Mouse (Mus musculus) brain, embryonic 14.5 days (tissue): ENCODE measurements around the gene Oard1.

Experiments used
- CTCF ChIP-seq: fragments of 200-500 bp; IDR thresholded peaks from 2 replicates; pipeline ENCODE4 v1.5.1; 2012; ENCODE audit warnings: inconsistent platforms, mild to moderate bottlenecking, moderate library complexity, borderline replicate concordance; ENCODE audit not compliant: insufficient read depth, insufficient read length; ENCODE audit errors: extremely low read depth
- POLR2A ChIP-seq: fragments of 200-500 bp; IDR thresholded peaks from 2 replicates; pipeline ENCODE4 v1.6.1; 2012; ENCODE audit warnings: mild to moderate bottlenecking, inconsistent platforms, borderline replicate concordance; ENCODE audit not compliant: poor library complexity, insufficient read depth, insufficient read length, severe bottlenecking; ENCODE audit errors: extremely low read depth

DNA sequence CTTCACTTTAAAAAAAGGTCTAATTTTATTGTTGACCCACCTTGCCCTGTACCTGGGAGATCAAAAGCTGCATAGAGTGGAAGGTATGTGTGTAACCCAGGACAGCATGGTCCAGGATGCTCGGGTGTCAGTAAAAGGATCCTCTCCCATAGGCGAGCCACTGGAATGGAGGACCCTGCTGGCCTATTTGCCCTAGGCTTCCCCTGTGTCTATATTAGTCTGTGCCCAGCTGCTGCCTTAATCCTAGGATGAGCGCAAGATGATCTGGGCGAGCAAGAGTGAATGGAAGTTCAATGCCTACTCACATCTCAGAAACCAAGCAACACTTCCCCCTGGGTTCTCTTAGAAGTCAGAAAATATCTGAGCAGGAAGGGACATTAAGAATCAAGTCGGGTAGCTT is 21.2 kb downstream of the Oard1 start:
- TF ChIP-seq CTCF (no peak), POLR2A (no peak)
